Mouse (Mus musculus) G1E (cell line): Measurements from ENCODE around the gene Dock2.

Experiments used
- CTCF ChIP-seq: IDR thresholded peaks from 2 replicates; pipeline ENCODE4 v1.5.1; 2012; ENCODE audit warnings: low read depth, low read length, inconsistent platforms, mixed read lengths
- GATA1 ChIP-seq: IDR thresholded peaks from 2 replicates; pipeline ENCODE4 v1.6.1; 2012; ENCODE audit warnings: borderline replicate concordance, low read length, inconsistent platforms, mixed read lengths

DNA sequence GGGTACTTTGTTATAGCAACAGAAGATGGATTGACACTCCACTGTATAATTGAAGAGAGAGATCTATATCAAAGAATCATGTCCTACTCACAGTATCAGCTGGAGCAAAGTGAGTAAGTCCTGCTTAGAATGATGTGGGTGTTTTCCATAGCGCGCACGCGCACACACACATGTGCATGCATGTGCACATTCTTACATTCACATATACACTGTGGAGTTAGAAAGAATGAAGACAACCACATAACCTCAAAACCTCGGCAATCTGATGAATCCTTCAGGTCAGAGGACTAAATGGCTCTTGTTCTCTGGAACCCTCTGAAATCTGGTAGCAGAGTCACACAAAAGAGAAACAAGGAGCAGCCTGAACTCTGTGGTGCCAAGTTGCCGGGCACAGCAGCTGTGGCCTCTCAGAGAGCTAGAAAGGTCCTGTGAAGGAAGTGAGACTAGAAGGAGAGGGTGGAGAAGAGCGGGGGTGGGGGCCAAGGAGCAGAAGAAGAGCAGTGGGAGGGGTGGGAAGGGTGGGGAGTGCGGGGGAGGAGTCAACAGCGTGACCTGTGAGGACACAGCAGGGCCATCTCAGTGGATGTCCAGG is 10.3 kb downstream of the Dock2 start:
- TF ChIP-seq CTCF (no peak), GATA1 (no peak)
